Mouse (Mus musculus) ES-CJ7 (cell line): ENCODE results near the gene Pdzk1.

ENCODE experiments used
- DNase-seq: peaks from one replicate; pipeline ENCODE4 v3.0.0; 2011; ENCODE audit warnings: low read depth, low spot score

Gene Pdzk1

DNA sequence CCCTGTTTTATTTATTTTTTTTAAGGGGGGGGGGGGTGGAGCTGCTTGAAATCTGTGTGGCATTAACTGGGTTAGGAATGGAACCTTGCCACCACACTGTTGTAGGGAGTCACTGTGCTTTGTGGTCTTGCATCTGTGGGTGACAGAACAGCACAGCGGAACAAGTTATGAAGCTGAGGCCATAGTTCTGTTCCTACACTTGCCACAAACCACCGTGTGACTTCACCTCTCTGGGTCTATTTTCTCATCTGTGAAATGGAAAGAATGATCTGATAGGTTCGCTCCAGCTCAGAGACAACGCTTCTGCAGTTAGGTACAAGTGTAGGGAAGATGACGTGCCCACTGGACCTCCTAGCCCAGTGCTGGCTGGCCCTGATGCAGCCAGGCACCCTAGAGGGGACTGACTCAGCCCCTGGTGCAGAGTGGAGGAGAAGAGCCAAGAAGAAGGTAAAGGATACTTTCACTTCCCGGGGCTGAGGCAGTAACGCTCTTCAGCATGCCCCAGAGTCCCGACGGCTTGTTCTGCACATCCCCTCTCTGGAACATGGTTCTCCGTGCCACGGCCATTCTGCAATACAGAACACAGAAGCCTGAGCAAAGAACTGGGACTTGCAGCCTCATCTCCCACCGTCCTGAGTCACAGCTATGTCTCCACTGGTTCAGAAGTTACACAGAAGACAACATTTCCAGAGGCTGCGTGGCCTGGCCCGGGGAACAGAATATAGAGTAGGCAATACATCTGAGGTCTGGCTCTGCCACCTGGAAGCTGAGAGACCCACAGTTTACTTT lies 53.2 kb downstream of the Pdzk1 start:
- DNase-seq: no peak

- no peak for DNase-seq
Observed at GRCm38 (mm10) chr3:96883690-96884089, 54.6 kb downstream of the Pdzk1 start.

GRCm38 (mm10) chr3:96902336-96902999 lies 73.4 kb downstream of the Pdzk1 start:
- no peak for DNase-seq

GRCm38 (mm10) chr3:96904393-96904792 lies 75.3 kb downstream of the Pdzk1 start, which contains the start of gene Gja5:
Gja5 (plus strand) TSS chr3:96904693.
- DNase-seq: no peak

DNA sequence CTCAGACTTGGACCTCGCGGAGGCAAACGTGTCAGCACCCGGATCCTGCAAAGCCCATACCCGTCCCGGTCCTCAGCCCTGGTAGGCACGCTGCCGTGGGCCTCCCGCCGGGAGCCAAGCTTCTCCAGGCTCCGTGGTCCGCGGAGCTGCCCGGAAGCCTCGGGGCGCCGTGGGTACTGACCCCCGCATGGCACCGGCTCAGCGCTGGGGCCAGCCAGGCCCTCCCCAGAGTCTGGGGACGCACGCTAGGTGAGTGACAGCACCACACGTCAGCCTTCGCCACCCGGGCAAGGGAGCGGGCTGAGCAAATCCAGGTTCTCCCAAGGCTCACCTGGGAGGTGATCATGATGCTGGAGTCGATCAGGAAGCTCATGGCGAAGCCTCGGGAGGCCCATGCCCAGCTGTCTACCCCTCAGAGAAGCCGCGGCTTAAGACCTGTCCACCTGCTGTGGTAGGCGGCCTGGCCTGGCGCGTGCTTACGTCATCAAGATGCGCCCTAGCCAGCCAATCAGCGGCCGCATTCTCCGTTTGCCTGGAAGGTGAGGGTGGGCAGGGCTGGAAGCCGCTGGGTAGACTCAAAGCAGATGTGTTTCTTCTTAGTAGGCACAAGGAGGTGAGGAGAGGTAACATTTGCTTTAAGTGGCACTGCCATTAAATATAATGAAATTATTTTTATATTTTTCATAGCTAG lies 75.9 kb downstream of the Pdzk1 start, which contains the start of gene Gpr89:
TSS of gene Gpr89 (minus strand) at position 496 of the 691 bp plus-strand sequence.
- DNase-seq: peak; percentile 92

DNA sequence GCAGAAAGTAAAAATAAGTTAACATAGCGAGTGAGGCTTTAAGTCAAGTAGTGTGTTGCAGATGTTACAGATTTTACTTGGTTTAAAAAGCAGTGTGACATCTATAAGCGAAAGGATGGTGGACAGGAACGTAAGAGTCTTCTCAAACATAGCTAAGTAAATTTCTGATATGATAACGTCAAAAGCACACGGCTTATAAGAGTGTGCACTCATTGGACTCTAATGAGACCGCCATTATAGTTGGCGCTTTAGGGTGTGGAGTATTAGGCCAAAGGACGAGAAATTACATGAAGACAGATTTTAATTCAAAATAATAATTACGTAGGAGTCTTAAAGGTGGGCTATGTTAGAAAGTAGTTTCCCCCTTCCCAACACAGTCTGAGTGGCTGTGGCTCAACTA lies 76.5 kb downstream of the Pdzk1 start:
- DNase-seq: no peak
